Mouse (Mus musculus): Measurements from ENCODE around the gene AB124611. TPM values are rescaled to one million over a fixed set of nuclear protein-coding genes. Genes with fewer than 3 reads are reported as not detected.
"Not testable (repeated sequence)": the region's sequence is repeated elsewhere in the genome, so short reads cannot be mapped to it uniquely, and the experiment has no call there.

The AB124611 gene
- polyA plus RNA-seq, 1 experiment from 2014 or later: 6.2 TPM

DNA sequence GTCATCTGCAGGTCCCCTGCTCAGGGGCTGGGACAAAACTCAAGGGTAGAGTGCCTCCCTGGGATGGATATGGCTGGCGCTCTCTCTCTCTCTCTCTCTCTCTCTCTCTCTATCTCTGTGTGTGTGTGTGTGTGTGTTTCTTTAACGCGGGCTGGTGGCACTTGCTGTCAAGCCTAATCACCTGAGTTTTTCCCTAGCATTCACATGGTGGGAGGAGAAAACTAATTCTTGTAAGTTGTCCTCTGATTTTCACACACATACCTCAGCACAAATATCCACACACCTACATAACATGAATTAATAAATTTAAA, 613 bp downstream of the AB124611 start:
- H3K27me3 ChIP-seq: no peaks in the 10 kb centered on the region
- H3K4me3 ChIP-seq: no peak overlapping the region
- no peak overlapping the region for H3K27ac ChIP-seq
- no peaks in the 10 kb centered on the region for H3K9me3 ChIP-seq
- WGBS: 88% methylated on average over 3 of the region's 3 CpGs
- H3K36me3 ChIP-seq: no peaks in the 10 kb centered on the region
- H3K9ac ChIP-seq: no peak overlapping the region
- 0 out of 2 replicates have a peak, but pooled peaks cover 6% of the 10 kb centered on the region for H3K4me1 ChIP-seq
- no peak overlapping the region for H3K4me2 ChIP-seq
- ATAC-seq (ENCODE audit: insufficient number of reproducible peaks, insufficient read depth, low FRiP score, low TSS enrichment, low read depth): no peak

DNA sequence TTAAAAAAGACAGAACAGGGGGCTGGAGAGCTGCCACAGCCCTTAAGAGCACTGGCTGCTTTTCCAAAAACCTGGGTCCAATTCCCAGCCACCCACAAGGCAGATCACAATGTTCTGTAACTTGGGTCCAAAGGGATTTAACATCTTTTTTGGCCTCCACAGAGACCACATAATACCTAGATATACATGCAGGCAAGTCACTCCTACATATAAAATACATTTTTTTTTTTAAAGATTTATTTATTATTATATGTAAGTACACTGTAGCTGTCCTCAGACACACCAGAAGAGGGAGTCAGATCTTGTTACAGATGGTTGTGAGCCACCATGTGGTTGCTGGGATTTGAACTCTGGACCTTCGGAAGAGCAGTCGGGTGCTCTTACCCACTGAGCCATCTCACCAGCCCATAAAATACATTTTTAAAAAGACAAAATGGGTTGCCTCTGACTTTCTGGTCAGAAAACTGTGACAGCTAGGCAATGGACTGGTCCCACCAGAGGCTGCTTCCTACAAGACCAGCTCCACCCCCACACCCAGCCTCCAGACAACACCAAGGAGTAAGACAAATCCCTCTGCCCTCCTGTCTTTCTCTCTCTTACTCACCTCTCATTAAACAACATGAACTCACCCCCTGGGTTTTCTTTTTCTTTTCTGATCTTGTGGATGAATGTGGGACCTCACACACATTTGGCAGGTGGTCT, 1.3 kb downstream of the AB124611 start:
- ATAC-seq (ENCODE audit: insufficient number of reproducible peaks, insufficient read depth, low FRiP score, low TSS enrichment, low read depth): no peak
- H3K4me2 ChIP-seq: no peak overlapping the region
- H3K36me3 ChIP-seq: no peaks in the 10 kb centered on the region
- no peak overlapping the region for H3K9ac ChIP-seq
- 90% methylated on average over 2 of the region's 2 CpGs for WGBS
- no peak overlapping the region for H3K4me3 ChIP-seq
- no peaks in the 10 kb centered on the region for H3K9me3 ChIP-seq
- H3K27me3 ChIP-seq: no peaks in the 10 kb centered on the region
- H3K4me1 ChIP-seq: 0 out of 2 replicates have a peak, but pooled peaks cover 6% of the 10 kb centered on the region
- no peak overlapping the region for H3K27ac ChIP-seq

DNA sequence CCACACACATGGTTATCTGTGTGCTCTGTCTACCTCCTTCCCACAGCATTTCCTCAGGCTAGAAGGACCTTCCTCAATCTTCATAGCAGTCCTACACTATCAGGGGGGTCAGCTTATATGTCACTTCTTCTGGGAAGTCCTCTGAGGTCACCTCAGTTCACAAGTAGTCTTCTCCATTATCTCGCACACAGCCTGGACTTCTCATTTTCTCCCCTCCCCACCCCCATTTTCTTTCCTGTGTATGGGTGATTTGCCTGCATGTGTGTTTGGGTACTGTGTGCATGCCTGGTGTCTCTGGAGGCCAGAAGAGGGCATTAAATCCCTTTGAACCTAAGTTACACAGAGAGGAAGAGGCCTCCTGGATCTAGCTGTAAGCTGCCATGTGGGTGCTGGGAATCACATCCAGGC, 1.9 kb downstream of the AB124611 start:
- Histone ChIP-seq H3K4me3 (no peak overlapping the region), H3K27me3 (no peaks in the 10 kb centered on the region), H3K36me3 (no peaks in the 10 kb centered on the region), H3K27ac (no peak overlapping the region), H3K4me2 (no peak overlapping the region), H3K9me3 (no peaks in the 10 kb centered on the region), H3K4me1 (0 out of 2 replicates have a peak, but pooled peaks cover 6% of the 10 kb centered on the region), H3K9ac (no peak overlapping the region)
- WGBS: 65% methylated on average over 1 of the region's 1 CpGs
- no peak for ATAC-seq (ENCODE audit: insufficient number of reproducible peaks, insufficient read depth, low FRiP score, low TSS enrichment, low read depth)

DNA sequence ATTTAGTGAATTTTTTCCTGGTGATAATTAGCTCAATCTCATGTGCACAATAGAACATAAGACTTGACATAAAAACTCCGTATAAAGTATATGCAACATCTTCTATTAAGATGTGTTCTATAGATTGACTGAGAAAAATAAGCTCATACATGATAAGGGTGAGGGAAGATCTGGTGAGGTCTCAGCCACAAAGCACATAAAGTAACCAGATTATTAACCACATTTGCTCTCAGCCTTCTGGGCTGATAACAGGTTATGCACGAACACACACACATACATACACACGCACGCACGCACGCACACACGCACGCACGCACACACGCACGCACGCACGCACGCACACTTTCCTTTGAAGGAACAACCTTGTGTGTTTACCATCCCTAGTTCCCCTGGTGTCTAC, 10.5 kb downstream of the AB124611 start:
- WGBS: 91% methylated on average over 14 of the region's 14 CpGs
- Histone ChIP-seq H3K27me3 (no peaks in the 10 kb centered on the region), H3K9me3 (no peaks in the 10 kb centered on the region), H3K4me2 (no peak overlapping the region), H3K4me3 (no peak overlapping the region), H3K9ac (no peak overlapping the region), H3K4me1 (no peaks in the 10 kb centered on the region), H3K36me3 (peaks cover 5% of the 10 kb centered on the region; the same call in 1 of the 2 replicates), H3K27ac (no peak overlapping the region)
- no peak for ATAC-seq (ENCODE audit: insufficient number of reproducible peaks, insufficient read depth, low FRiP score, low TSS enrichment, low read depth)

DNA sequence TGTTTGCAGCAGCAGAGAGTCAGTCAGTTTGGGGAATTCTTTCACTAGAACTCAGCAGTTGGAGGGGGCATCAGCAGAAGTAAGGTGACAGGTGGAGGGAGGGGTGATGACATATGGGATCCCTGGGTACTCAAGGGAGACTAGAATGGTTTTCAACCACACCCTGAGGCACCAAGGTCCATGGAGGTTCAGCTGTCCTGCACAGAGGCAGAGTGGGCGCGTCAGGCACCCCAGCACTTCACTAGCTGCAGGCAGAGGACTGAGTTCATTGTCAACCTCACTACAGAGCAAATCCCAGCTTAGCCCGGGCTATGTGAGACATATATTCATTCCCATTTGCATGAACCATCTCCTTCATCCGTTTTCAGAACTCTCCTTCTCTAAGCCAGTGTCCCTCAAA, 11.0 kb downstream of the AB124611 start:
- no peak overlapping the region for H3K4me2 ChIP-seq

DNA sequence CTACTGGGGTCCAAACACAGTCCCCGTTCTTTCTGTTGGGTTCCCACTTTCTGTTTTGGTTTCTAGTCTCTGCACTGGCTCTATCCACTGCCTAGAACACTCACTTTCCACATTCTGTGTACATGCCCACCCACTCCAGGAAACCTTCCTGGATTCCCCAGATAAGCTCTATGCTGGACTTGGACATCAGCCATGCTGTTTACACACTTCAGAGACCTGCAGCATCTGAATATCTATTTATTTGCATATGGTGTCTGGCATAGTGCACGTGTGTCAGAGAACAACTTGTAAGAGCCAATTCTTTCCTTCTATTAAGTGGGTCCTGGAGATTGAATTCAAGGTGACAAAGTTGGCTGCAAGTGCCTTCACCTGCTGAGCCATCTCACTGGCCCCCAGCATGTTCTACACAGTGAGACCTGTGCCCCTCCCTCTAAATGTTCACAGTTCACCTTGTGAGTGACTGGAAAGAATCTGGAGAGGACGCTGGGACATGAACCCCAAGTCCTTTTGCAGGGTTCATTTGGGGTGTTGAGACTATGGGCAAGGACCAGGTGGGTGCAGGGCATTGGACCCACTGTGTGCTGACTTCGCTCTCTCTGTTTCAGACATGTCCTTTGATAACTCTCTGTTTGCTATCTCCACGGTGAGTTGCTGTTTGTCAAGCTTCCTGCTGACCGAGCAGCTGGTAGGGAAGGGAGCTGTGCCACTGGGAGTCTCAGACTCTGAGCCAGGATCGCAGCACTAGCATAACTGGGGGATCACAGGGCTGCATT, 14.2 kb downstream of the AB124611 start:
- H3K4me3 ChIP-seq: no peak overlapping the region
- no peaks in the 10 kb centered on the region for H3K9me3 ChIP-seq
- no peak overlapping the region for H3K27ac ChIP-seq
- H3K9ac ChIP-seq: no peak overlapping the region
- H3K4me1 ChIP-seq: peaks cover 6% of the 10 kb centered on the region
- H3K4me2 ChIP-seq: no peak overlapping the region
- 82% methylated on average over 7 of the region's 7 CpGs for WGBS
- H3K36me3 ChIP-seq: 0 out of 2 replicates have a peak, but pooled peaks cover 5% of the 10 kb centered on the region
- ATAC-seq (ENCODE audit: insufficient number of reproducible peaks, insufficient read depth, low FRiP score, low TSS enrichment, low read depth): no peak
- no peaks in the 10 kb centered on the region for H3K27me3 ChIP-seq

More for the DNA sequence above, 11.0 kb downstream of the AB124611 start:
- Histone ChIP-seq H3K9ac (no peak overlapping the region), H3K4me1 (no peaks in the 10 kb centered on the region), H3K27ac (no peak overlapping the region), H3K27me3 (no peaks in the 10 kb centered on the region), H3K36me3 (peaks cover 5% of the 10 kb centered on the region; the same call in 1 of the 2 replicates), H3K9me3 (no peaks in the 10 kb centered on the region), H3K4me3 (no peak overlapping the region)
- 74% methylated on average over 4 of the region's 4 CpGs for WGBS
- ATAC-seq (ENCODE audit: insufficient number of reproducible peaks, insufficient read depth, low FRiP score, low TSS enrichment, low read depth): no peak

DNA sequence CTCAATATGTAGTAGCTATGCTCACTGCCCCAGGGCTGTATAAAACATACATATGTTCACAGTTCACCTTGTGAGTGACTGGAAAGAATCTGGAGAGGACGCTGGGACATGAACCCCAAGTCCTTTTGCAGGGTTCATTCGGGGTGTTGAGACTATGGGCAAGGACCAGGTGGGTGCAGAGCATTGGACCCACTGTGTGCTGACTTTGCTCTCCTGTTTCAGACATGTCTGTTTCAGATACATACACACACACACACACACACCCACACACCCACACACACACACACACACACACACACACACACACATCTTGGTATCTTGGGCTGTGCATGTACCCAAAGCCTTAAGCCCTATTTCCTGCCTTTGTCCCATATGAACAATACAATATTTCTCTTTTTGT, 16.0 kb downstream of the AB124611 start:
- H3K4me2 ChIP-seq; H3K27me3 ChIP-seq; H3K4me1 ChIP-seq; H3K4me3 ChIP-seq; ATAC-seq (ENCODE audit: insufficient number of reproducible peaks, insufficient read depth, low FRiP score, low TSS enrichment, low read depth); H3K9ac ChIP-seq; H3K27ac ChIP-seq; H3K36me3 ChIP-seq; H3K9me3 ChIP-seq: not testable (repeated sequence)
- 88% methylated on average over 2 of the region's 2 CpGs for WGBS

DNA sequence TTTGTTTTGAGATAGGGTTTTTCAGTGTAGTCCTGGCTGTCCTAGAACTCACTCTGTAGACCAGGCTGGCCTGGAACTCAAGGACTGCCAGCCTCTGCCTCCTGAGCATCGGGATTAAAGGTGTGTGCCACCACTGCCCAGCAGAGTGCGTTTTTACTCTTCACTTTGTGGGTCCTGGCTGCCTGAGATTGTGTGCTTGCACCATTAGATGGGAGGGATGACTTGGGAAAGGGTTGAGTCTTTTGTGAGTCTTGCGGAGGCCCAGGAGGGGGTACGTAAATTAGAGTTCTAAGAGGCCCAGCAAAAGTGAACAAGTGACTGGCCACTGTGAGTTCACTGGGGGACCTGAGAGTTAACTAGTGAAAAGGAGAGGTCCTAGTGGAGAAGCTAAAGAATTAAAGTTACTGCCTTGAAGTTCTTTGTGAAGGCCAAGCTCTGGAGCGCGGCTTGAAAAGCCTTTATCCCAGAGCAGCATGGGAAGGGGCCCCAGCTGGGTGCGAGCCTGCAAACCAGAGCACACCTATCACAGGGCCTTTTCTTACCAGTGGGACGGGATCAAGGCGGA, 19.5 kb downstream of the AB124611 start:
- Histone ChIP-seq H3K4me1 (peaks cover 30% of the 10 kb centered on the region), H3K27ac (peak overlapping the region; percentile 99), H3K4me3 (peak overlapping the region; percentile 81), H3K9me3 (no peaks in the 10 kb centered on the region), H3K4me2 (peak overlapping the region; percentile 61), H3K9ac (peak overlapping the region; percentile 71), H3K27me3 (no peaks in the 10 kb centered on the region), H3K36me3 (peaks cover 8% of the 10 kb centered on the region)
- WGBS: 5% methylated on average over 9 of the region's 9 CpGs
- peak; percentile 84 for ATAC-seq (ENCODE audit: insufficient number of reproducible peaks, insufficient read depth, low FRiP score, low TSS enrichment, low read depth)

DNA sequence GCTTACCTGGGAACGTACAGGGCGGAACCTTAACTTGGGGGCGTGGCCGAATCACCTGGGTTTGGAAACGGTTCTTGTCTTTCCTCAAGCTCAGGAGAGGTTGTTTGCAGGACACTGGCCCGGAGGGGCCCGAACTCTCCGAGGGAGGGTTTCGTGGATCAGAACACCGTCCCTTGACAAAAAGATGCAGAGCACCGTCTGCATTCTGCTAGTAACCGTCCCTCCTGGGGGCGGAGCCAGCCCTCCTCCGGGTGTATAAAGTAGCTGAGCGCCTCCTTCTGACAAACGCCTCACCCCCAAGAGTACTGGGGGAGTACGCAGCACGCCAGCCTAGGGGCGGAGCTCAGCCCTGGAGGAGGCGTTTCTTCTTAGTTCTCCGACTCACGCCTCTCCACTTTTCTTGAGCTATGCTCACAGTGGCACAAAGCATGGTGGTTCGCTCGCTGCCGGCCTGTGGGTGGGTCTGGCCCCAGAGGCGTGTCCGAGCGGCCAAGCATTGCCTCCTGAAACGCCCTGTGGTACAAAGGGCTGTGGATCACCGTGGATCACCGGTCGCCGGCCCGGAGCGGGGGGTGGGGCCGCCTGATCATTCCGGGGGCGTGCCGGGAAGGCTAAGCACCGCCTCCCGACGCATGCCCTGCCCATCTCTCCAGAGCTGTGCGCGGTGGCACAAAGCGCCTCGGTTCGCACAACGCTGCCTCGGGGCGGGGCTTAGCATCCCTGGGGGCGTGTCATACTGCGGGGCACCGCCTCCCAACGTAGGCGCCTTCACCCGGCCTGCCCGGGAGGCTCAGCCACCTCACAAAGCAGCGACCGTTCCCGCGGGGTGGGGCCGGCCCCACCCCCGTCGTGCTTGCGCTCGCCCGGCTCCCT, 20.2 kb downstream of the AB124611 start:
- ATAC-seq (ENCODE audit: insufficient number of reproducible peaks, insufficient read depth, low FRiP score, low TSS enrichment, low read depth): peak; percentile 93
- under 1% methylated on average over 67 of the region's 67 CpGs for WGBS
- H3K9ac ChIP-seq: peak overlapping the region; percentile 71
- H3K4me2 ChIP-seq: peak overlapping the region; percentile 61
- H3K9me3 ChIP-seq: no peaks in the 10 kb centered on the region
- H3K27me3 ChIP-seq: no peaks in the 10 kb centered on the region
- H3K4me1 ChIP-seq: peaks cover 30% of the 10 kb centered on the region
- peaks cover 14% of the 10 kb centered on the region for H3K36me3 ChIP-seq
- H3K4me3 ChIP-seq: peak overlapping the region; percentile 81
- H3K27ac ChIP-seq: peak overlapping the region; percentile 99

DNA sequence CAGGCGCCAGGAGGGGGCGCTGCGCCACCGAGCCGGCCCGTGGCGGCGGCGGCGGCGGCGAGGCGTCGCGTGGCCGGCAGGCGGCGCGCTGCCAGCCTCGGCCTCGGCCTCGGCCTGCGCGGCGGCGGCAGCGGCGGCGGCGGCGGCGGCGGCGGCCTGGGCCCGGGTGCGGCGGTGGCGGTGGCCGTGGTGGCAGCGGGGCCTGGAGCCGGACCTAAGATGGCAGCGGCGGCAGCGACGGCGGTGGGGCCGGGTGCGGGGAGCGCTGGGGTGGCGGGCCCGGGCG, 20.8 kb downstream of the AB124611 start, which contains the start of gene Carm1:
Carm1 (plus strand) TSS at position 106 of the 286 bp plus-strand sequence.
- Histone ChIP-seq H3K4me3 (peak within 1 kb of the TSS; percentile 81), H3K9me3 (no peaks in the 10 kb centered on the region), H3K4me2 (peak within 1 kb of the TSS; percentile 80), H3K9ac (peak within 1 kb of the TSS; percentile 98), H3K27ac (peak within 1 kb of the TSS; percentile 99), H3K4me1 (peaks cover 30% of the 10 kb centered on the region), H3K36me3 (peaks cover 17% of the 10 kb centered on the region), H3K27me3 (no peaks in the 10 kb centered on the region)
- ATAC-seq (ENCODE audit: insufficient number of reproducible peaks, insufficient read depth, low FRiP score, low TSS enrichment, low read depth): no peak
- 0% methylated on average over 35 of the region's 52 CpGs for WGBS

All from embryonic facial prominence, embryonic 13.5 days (tissue).